Mouse (Mus musculus): ENCODE results near the gene Utp11.
A peak's percentile ranks its signal among the peaks of the same experiment; 100 is the strongest.

The Utp11 gene

DNA sequence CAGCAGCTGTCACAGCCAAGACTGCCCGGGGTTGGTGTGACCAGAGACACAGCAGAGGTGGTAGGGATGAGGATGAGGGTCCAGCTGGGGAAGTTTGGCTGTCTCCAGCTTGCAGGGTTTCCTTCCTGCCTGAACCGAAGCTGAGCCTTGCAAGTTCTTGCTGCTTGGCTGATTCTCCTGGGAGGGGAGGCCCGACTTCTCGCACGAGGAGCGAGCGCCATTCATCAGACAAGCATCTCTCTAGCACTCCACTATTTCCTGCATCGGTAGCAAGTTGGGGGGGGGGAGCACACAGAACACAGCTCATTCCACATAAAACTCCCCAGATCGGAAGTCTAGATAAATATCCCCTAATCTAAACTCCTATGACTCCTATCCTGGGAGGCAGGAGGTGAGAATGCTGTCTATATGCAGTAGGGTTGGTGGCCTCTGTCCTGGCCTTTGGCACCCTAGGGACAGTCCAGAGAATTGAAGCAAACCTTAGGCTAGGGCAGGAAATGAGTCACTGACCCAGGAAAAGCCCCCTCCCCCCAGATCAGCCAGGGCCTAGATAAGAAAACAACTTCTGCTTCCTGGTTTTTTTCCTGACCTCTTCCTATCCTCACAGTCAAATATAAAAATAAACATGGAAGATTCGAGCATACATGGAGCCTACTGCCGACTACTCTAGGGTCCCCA is 11.5 kb upstream of the Utp11 start:
- DNase-seq (ENCODE audit: low read depth): no peak

DNA sequence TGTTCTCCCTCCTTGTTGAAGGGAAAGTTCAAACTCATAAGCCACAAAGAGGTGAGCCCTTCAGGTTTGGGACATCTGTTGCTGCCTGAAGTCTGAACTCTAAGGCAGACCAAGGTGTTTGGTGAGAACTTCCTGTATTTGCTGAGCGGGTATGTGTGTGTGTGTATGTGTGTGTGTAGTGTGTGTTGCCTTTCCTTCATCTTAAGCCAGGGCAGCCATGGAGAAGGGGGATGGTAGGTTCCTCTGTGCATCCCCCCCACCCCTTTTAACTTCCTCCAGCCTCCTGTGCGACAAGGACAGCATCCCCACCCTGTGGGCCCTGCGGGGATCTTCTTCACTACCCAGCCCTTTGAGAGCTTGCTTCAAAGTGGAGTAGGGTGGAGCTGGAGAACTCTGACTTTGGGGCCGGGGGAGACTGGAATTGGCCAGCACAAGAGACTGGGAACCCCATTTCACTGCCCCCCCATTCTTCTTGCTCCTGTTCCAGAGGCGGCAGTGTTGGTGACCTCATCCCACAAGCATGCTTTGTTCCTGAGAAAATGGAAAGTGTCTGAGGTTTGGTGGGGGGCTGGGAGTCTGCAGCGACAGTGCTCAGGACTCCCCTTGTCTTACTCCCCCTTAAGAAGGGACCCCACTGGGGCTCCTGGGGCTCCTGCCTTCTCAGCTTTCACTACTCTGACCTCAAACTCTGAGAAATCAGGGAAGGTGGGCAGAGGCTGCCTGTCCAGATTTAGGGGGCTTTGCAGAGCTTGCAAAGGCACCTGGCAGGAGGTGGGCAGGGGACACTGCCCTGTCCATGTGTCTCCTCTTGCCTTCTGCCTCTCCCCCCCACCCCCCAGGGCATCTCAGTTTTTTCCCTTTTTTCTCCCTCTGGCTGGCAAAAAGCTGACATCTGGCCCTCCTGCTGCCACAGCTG is 10.7 kb upstream of the Utp11 start:
- DNase-seq (ENCODE audit: low read depth): no peak

DNA sequence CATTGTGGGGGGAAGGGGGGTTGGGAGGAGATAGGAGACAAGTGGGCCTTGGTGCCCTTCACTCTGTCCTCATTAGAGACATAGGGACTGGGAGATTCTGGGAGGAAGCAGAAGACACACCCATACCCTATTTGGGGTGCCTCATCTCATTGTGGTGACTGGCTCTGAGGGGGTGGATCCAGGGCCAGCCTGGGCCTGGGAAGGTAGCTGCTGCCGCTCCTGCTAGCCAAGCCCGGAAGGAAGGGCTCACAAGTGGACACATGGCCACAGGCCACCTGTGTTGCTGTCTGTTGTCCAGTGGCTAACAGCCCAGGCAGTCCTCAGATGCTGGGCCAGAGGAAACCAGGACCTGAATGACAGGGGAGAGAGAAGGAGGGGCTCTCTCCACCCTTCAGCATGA is 10.0 kb upstream of the Utp11 start:
- DNase-seq (ENCODE audit: low read depth): no peak

DNA sequence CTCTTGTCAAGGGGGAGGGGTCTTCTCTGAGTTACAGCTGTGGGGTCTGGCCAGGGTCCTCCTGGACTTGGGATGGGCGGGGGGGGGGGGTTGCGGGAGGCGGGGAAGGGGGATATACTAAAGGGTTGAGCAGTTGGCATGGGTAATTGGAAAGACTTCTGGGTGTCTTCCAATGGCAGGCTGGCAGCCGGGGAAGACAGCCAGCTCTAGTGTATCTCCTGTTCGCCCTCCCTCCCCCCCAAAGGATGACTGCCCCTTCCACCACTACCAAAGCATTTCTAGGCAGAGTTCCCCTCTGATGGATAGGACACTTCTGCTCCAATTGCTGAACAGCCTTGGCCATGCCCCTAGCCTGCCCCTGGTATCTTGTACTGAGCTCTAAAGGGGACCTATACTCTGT is 8.5 kb upstream of the Utp11 start:
- DNase-seq (ENCODE audit: low read depth): no peak

DNA sequence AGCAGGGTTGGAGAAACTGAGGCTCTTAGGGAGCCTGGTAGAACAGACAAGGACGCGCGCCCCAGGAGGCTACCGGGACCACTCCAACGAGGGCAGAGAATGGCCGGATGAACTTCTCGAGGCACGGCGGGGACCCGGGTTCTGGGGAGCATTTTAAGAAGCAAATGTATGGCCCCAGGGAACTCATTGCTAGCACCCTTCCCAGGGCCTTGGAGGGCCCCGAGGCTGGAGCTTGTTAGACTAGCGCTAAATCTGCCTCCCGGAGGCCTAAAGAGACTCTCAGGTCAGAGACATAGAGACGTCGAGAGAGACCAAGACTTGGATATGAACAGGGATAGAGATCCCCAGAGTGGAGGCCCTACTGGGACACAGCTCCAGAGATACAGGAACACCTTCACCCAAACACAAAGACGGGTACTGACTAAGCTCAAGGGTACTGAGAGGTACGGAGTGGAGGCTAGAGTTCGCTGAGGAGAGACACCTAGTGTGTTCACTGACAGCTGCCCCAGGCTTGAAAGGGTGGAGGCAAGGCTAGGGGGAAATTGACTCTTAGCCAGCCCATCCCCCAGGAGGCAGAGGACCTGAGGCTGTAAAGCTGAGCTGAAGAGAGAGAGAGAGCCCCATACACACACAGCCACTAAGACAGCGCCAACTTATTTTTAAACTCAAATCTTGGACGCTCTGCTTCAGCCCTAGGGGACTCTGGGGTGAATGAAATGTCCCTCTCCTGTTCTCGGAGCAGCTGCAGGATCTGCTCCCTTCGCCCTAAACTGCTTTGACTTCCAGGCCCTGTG is 7.8 kb upstream of the Utp11 start:
- no peak for DNase-seq (ENCODE audit: low read depth)

DNA sequence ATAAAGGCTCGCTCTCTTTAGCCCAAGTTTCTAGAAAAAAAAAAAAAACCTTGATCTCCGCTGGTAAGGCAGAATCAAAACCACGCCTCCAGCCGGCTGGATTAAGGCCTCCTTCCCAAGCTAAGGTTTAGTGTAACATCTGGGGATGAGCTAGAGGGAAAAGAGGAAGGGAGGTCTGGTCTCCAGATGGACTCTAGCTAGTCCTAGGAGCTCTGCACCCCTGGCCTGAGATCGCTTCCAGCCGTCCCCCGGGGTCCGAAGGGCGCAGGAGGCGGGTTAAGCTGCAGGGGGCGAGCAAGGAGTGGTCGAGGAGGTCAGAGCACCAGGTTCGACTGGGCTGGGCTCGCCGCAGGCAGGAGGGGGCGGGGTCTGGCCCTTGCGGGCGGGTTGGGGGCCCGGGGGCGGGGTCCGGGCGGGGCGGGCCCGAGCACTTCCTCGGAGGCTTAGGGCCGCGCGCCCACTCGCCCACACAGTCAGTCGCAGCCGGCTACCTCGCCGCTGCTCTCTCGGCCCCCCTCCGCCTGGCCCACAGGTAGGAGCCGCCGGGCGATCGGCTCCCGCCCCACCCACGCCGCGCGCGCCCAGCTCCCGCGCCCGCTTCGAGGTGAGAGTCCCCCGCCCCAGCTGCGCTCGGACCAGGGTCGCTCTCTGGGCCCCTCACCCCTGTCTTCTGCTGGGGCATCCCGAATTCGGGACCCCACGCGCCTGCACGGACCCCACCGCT is 7.0 kb upstream of the Utp11 start, which contains the start of gene Fhl3:
Fhl3 (plus strand) TSS at position 454 of the 724 bp plus-strand sequence.
- DNase-seq (ENCODE audit: low read depth): no peak

DNA sequence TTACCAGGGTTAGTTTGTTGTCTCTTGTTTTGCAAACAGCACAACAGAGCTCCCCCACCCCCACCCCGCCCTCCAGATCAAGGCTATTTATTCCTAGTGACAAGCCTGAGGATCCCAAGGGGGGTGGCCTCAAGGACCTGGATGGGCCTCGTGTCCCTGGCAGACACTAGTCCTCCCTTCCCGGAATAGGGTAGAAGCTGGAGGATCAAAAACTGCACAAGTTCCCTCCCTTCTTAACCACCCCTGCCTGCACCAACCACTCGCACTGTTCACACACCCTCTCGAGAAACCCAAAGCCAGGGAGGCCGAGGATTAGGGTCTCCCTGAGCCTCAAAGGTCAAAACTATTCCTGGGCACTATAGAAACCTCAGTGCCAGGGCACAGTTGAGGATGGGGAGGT is 6.4 kb upstream of the Utp11 start:
- no peak for DNase-seq (ENCODE audit: low read depth)

DNA sequence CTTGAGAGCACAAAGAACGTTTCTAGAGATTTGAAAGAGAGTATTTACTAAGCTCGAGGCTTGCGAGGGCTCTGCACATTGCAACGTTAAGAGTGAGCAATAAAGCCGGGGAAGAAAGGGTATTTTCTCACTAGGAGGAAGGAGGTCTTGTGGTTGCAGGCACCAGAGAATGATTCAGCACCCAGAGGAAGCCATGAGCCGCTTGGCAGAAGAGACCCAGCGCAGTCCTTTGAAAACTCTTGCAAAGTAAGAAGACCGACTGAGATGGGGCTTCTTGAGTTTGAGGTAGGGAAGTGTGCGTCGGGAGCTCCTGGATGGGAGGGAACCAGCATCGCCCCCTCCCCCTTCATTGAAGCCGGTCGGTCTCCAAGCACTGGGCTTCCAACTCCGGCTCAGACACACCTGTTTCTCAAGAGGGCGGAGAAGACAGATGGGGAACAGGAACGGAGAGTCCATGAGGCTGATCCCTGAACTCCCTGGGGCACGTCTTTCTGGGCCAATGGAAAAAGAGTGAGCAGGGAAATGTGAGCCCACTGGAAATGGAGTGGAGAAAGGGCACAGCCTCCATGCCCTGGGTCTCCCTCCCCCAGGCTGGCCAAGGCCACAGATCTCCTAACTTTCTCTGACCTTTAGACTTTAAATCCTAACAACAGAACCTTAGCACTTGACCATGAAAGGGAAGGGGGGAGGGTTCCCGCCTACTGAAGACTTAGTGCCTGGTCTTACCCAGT is 2.6 kb upstream of the Utp11 start:
- no peak for DNase-seq (ENCODE audit: low read depth)

DNA sequence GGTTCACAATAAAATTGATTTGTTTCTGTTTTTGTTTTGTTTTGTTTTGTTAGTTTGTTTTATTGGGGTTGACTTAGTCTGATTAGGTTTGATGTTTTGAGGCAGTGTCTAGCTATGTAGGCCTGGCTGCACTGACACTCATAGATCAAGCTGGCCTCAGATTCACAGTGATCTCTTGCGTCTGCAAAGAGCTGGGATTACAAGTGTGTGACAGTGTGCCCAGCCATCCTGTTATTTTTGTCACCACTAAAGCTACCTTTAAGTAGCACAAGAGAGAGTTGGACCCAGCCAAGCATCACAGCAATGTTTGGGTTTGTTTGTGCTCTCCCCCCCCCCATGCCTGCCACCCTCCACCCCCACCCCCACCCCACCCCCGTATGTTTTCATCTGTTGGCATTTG is 1.2 kb upstream of the Utp11 start:
- DNase-seq (ENCODE audit: low read depth): no peak

DNA sequence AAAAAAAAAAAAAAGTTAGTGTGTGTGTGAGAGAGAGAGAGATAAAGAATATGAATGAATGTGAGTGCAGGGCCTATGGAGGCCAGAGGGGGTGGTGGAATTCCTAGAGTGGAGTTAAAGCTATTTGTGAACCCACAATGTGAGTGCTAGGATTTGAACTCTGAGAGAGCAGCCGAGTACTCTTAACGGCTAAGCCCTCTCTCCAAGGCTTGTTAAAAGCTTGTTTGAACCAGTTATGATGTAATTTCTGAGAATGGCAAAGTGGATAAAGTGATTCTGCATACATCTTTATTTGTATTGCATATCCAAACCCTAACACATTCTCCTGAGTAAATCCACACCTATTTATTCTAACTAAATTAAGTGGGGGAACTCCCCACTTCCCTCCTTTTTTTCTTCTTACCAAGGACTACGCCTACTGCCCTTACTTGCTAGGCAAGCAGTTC is 961 bp downstream of the Utp11 start:
- DNase-seq (ENCODE audit: low read depth): no peak

DNA sequence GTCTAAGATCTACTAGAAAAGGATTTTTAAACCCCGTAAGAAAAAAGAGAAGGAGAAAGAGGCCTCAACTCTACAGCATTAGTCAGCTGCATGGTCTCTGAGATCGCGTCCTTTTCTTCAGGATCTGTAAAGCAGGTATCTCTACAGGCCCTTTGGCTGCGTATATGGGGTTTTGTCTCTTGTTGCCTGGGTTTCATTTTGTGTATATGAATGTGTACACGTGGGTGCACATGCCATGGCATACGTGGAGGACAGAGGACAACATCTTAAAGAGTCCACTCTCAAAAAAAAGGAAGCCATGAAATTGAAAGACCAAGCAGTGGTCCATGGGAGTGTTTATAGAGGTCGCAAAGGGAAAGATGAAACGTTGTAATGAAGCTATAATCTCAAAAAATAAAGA is 1.9 kb downstream of the Utp11 start:
- no peak for DNase-seq (ENCODE audit: low read depth)

DNA sequence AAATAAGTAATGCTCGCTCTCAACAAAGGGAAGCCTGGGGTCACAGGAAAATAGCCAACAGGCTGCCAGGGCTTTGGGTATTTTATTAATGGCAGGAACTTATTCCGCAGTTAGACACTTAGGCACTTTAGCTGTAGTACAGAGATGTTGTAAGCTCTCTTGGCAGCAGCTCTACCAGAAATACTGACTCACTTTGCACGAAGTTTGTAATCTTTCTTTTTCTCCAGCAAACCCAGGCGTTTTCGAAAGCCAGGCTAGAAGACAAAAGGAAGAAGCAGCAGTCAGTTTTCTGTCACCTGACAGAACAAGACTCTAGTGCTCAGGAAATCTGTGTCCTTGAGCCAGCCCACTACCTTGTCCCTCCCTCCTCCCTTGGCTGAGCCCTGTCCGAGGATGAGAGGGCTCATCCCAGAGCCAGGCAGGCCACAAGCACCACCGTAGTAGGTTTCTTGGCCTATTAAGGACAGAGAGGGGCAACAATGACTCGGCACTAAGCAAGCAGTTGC is 7.5 kb downstream of the Utp11 start:
- peak; percentile 49 for DNase-seq (ENCODE audit: low read depth)

DNA sequence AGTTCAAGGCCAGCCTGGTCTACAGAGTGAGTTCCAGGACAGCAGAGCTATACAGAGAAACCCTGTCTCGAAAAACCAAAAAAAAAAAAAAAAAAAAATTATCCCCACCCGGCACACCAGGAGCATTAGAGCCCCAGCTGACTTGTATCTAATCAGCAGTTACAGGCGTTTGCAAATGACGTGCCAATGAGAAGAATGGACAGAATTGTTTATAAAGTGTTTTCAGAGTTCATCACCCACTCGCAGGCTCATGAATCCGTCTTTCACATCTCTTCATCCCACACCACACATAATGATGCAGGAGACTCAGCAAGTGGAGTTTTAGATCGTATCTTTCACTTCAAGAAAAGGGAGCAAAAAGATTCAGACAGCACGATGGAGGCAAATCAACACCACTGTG is 7.9 kb downstream of the Utp11 start:
- DNase-seq (ENCODE audit: low read depth): no peak

DNA sequence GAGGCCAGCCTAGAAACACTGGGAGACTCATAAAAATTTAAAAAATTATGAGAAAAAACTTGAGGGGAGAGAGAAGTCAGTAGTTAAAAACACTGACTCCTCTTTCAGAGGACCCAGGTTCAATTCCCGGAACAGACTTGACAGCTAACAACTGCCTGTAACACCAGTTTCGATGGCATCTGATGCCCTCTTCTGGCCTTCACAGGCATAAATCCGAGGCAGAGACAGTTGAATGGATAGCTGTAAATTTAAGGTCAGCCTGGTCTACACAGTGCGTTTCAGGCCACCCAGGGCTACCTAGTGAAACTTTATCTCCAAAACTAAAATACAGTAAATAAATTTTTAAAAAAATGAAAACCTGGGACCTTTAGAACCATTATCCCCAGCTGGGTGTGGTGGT is 8.4 kb downstream of the Utp11 start:
- DNase-seq (ENCODE audit: low read depth): no peak

DNA sequence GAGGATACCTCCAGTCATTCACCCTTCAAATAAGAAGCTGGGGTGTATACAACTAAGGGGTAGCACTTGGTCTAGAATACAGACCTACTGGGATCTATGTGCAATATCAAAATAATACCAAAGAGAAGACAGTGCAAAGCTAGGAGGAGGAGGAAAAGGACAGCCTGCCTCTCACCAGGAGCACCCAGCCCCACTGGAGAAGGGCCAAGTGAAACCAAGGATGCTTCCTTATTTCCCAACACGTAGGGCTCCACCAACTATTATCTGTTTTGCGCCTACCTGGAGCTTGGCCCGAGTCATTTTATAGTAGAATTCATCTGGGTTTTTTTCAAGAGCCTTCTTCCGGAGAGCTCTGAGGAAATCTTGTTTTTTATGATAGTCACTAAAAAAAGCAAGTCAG is 9.9 kb downstream of the Utp11 start:
- no peak for DNase-seq (ENCODE audit: low read depth)

DNA sequence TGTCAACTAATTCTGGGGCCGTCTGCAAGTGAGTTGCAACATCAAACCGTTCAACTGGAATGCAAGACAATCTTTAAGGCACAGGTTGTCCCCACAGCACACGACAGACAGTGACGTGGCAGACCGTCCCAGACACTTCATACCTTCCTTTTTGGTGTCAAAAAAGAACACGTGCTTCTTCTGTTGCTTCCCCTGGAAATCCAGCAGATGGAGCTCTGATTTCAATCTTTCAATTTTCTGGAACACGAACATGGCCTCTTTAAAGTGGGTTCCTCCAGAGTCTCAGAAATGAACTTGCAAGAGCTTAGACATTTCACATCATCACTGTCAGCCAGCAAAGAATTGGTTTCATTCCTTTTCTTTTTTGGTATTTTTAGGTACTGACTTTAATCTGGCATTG is 11.1 kb downstream of the Utp11 start:
- DNase-seq (ENCODE audit: low read depth): no peak

DNA sequence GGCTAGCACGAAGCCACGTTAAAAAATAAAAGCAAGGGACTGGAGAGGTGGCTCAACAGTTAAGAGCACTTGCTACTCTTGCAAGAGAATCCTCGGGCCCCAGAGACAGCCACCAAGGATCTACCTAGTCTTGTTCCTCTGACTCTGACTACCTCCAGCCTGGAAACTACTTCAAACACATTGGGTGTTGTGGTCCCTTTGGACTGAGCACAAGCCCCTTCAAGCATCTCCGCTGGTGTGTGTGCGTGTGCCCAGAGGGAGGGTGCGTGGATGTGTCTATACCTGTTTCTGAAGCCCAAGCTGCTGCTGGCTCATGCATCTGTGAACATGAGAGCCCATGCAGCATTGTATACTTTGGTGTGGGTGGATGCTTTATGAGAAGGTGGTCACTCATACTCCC is 17.4 kb downstream of the Utp11 start:
- DNase-seq (ENCODE audit: low read depth): no peak

DNA sequence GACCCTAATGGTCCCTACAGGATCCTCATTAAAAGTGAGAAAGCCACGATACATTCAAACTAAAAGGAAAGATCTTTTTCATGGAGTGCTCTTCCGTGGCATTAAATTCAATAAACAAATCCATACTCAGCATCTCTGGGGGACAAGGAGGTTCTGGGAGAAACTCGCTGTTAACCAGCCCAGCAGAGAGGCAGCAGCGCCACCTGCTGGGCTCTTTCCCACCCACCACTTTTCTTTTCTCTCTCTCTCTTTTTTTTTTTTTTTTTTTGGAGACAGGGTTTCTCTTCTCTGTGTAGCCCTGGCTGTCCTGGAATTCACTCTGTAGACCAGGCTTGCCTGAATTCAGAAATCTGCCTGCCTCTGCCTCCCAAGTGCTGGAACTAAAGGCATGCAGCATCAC is 18.4 kb downstream of the Utp11 start:
- DNase-seq (ENCODE audit: low read depth): no peak

DNA sequence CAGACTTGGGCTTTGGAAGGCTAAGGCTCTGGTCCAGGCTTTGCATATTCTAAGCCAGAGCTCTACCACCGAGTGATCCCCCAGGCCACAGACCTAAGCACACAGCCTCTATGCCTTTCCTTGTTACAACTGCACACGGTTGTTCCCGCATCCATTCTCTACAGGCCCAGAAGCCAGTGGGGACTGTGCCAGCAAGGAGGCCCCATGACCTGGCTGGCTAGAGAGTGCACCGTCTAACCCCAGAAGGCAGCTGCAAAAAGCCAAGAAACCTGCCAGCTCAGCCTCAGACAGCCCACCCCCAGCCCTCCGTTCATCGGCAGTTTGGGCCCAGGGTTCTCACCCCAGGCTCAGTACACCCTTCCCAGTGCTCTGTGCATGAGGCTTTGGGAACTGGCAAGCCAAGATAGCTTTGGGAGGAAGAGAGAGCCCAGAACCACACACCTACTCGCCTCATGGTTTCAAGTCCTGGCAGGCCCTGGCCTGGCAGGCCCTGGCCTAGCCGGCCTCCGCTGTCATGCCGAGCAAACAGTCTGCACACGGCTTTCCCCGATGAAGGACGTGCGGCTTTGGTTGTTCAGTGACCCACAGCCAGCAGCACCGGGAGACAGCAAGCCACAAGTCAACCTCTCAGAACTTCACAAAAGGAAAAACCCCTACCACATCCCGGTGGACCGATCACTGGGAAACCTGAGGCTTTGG is 18.9 kb downstream of the Utp11 start:
- no peak for DNase-seq (ENCODE audit: low read depth)

Data from fibroblast of lung, adult 2 months (primary cell).